ENCODE assay signal across 8 mouse cellular contexts in the genomic region with DNA sequence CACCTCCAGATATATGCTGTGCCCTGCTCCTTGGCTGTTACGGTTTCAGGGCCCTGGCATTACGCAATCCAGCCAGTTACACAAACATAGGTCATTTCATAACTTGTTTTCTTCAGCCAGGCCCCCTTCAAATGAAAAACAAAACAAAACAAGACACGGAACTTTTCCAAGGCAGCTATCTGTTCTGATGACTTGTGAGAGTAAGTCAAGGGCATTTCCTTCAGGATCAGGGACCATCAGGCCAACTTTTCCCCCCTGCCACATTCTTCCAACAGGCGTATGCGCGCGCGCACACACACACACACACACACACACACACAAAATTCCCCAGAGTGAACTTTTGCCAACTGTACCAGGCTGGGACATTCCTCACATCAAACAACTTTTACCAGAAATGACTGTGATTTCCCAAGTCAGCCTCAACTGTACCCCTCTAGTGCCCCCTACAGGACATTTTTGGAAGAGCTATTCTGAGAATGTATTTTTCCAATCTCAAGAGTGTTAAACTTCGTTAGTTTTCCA. TPM values are rescaled to one million over a fixed set of nuclear protein-coding genes. Genes with fewer than 3 reads are reported as not detected.
DNase-seq lines count a peak whose midpoint lies in the region; ATAC-seq and TF ChIP-seq lines count a peak whose summit lies in the region.

No protein-coding gene starts in this region.

- WGBS in embryonic facial prominence, embryonic 10.5 days = 46% methylated on average over 9 of the region's 9 CpGs
- 10% methylated on average over 9 of the region's 9 CpGs for WGBS in intestine, postnatal 0 days
- WGBS in liver, embryonic 14.5 days (ENCODE audit: insufficient replicate concordance) = 50% methylated on average over 9 of the region's 9 CpGs

- peak overlapping the region; percentile 86 for H3K4me2 ChIP-seq in intestine, postnatal 0 days (replicated peaks; ENCODE audit: low read depth)
- peak overlapping the region; percentile 20; the same call in 1 of the 2 replicates for H3K4me2 ChIP-seq in liver, embryonic 14.5 days (ENCODE audit: low read depth)

- DNase-seq in right cerebral cortex, adult 2 months (ENCODE audit: low spot score in 2 of 2) = peak; percentile 34 to 64
- no peak for DNase-seq in right cerebral cortex, postnatal 14 days
- peak; percentile 94 for DNase-seq in adipocyte (ENCODE audit: low spot score)
- DNase-seq in embryonic facial prominence, embryonic 10.5 days (ENCODE audit: low spot score) = peak; percentile 50
- no peak for DNase-seq in liver, embryonic 14.5 days (ENCODE audit: low read depth in 3 of 3, low spot score in 3 of 3)
- DNase-seq in splenic B cell, adult 2 months (ENCODE audit: low read depth, low spot score) = peak; percentile 76
- DNase-seq in urinary bladder, postnatal 14 days (ENCODE audit: low spot score) = no peak

- H3K9ac ChIP-seq in intestine, postnatal 0 days (ENCODE audit: low read depth, low read length) = peak overlapping the region; percentile 92; the same call in 1 of the 2 replicates
- no peak overlapping the region for H3K9ac ChIP-seq in liver, embryonic 14.5 days (replicated peaks)

- no peak overlapping the region for H3K4me3 ChIP-seq in embryonic facial prominence, embryonic 10.5 days
- peak overlapping the region; percentile 73 for H3K4me3 ChIP-seq in intestine, postnatal 0 days (ENCODE audit: low read depth, low read length)
- no peak overlapping the region for H3K4me3 ChIP-seq in liver, embryonic 14.5 days (ENCODE audit: insufficient read depth in 1 of 2, low read depth in 2 of 2, low read length in 2 of 2)

- H3K4me1 ChIP-seq in embryonic facial prominence, embryonic 10.5 days = peaks cover 53% of the 10 kb centered on the region
- peaks cover 6% of the 10 kb centered on the region; the same call in 1 of the 2 replicates for H3K4me1 ChIP-seq in intestine, postnatal 0 days (replicated peaks; ENCODE audit: control insufficient read depth, insufficient read depth, low read length)
- H3K4me1 ChIP-seq in liver, embryonic 14.5 days (replicated peaks; ENCODE audit: control insufficient read depth in 2 of 2, insufficient read depth in 2 of 2, low read length in 1 of 2) = no peaks in the 10 kb centered on the region

- no peak for ATAC-seq in intestine, postnatal 0 days
- no peak for ATAC-seq in liver, embryonic 14.5 days (ENCODE audit: insufficient read depth)

- no peaks in the 10 kb centered on the region for H3K9me3 ChIP-seq in embryonic facial prominence, embryonic 10.5 days
- no peaks in the 10 kb centered on the region for H3K9me3 ChIP-seq in intestine, postnatal 0 days (ENCODE audit: control insufficient read depth)
- H3K9me3 ChIP-seq in liver, embryonic 14.5 days (ENCODE audit: control insufficient read depth, low read length) = no peaks in the 10 kb centered on the region

- no peak for TF ChIP-seq EP300 in liver, embryonic 14.5 days (IDR thresholded peaks at IDR 0.05; ENCODE audit: low read depth)

- no peaks in the 10 kb centered on the region for H3K36me3 ChIP-seq in embryonic facial prominence, embryonic 10.5 days (replicated peaks)
- H3K36me3 ChIP-seq in intestine, postnatal 0 days (ENCODE audit: control insufficient read depth, insufficient read depth) = peaks cover 10% of the 10 kb centered on the region; the same call in 1 of the 2 replicates
- no peaks in the 10 kb centered on the region for H3K36me3 ChIP-seq in liver, embryonic 14.5 days (replicated peaks; ENCODE audit: control insufficient read depth, insufficient read depth, low read depth)
- H3K36me3 ChIP-seq in splenic B cell, adult 2 months (ENCODE audit: control insufficient read depth, insufficient read depth, low read length, poor library complexity, severe bottlenecking) = no peaks in the 10 kb centered on the region

- H3K27ac ChIP-seq in embryonic facial prominence, embryonic 10.5 days (replicated peaks) = no peak overlapping the region
- H3K27ac ChIP-seq in intestine, postnatal 0 days (ENCODE audit: low read depth, low read length) = peak overlapping the region; percentile 97
- H3K27ac ChIP-seq in liver, embryonic 14.5 days = no peak overlapping the region

- peak; percentile 90 for TF ChIP-seq CTCF in intestine, postnatal 0 days (IDR thresholded peaks at IDR 0.05; ENCODE audit: low read depth)
- TF ChIP-seq CTCF in liver, embryonic 14.5 days (IDR thresholded peaks at IDR 0.05; ENCODE audit: low read depth) = peak; percentile 69

- H3K27me3 ChIP-seq in embryonic facial prominence, embryonic 10.5 days (replicated peaks; ENCODE audit: low read depth, poor library complexity, severe bottlenecking) = peaks cover 32% of the 10 kb centered on the region
- H3K27me3 ChIP-seq in intestine, postnatal 0 days (replicated peaks; ENCODE audit: control insufficient read depth, insufficient read depth, low read length) = no peaks in the 10 kb centered on the region
- peaks cover 34% of the 10 kb centered on the region for H3K27me3 ChIP-seq in liver, embryonic 14.5 days (ENCODE audit: control insufficient read depth, insufficient read depth, low read length)
- H3K27me3 ChIP-seq in splenic B cell, adult 2 months (ENCODE audit: control insufficient read depth, insufficient read depth, low read length, poor library complexity, severe bottlenecking) = peaks cover 2% of the 10 kb centered on the region; the same call in 1 of the 2 replicates

RNA-seq across cellular contexts. Expression of a gene that starts 4.0 kb away (rescaled TPM):
- 0.50 and 0.67 TPM in 2 replicates for polyA plus RNA-seq in embryonic facial prominence, embryonic 10.5 days (2016; fragmentation: Nextera tagmentation; extraction: Ambion mirVana)
- 5.8 and 5.9 TPM in 2 replicates for polyA plus RNA-seq in intestine, postnatal 0 days (2015; fragmentation: Nextera tagmentation; extraction: Ambion mirVana)
- polyA plus RNA-seq in liver, embryonic 14.5 days (2012; rRNA removed) = 0.60 and 0.73 TPM in 2 replicates
- polyA plus RNA-seq in liver, embryonic 14.5 days (2014; fragmentation: Nextera tagmentation; extraction: Ambion mirVana) = 0.37 and 0.44 TPM in 2 replicates

Comparison
In these comparisons a context has a peak if more than half of its experiments do, and no peak if none do; other contexts are left out.
1. DNase-seq: peak in right cerebral cortex, adult 2 months (2 of 2), adipocyte (single experiment), embryonic facial prominence, embryonic 10.5 days (single experiment) and splenic B cell, adult 2 months (single experiment); none in right cerebral cortex, postnatal 14 days (single experiment), liver, embryonic 14.5 days (0 of 3) and urinary bladder, postnatal 14 days (single experiment).